Mouse (Mus musculus) liver, postnatal 0 days (tissue): ENCODE results near the gene Dock4. TPM values are rescaled to one million over a fixed set of nuclear protein-coding genes. Genes with fewer than 3 reads are reported as not detected.

Experiments used
- ATAC-seq: fragments of 200-750 bp; cut with Nextera tagmentation; 2 replicates; pipeline ENCODE4 v1.8.0; 2017; ENCODE audit warnings: mild to moderate bottlenecking, moderate library complexity
- DNase-seq: peaks from one replicate; pipeline ENCODE4 v3.0.0-alpha.2; 2016
- H3K27ac ChIP-seq: fragments of 300-500 bp; sonication (generic); 2 replicates; pipeline ENCODE4 v1.5.1; 2014; ENCODE audit warnings: antibody characterized with exemption, moderate library complexity, mild to moderate bottlenecking, low read depth
- H3K27me3 ChIP-seq: fragments of 300-500 bp; sonication (generic); 2 replicates; pipeline ENCODE4 v1.6.1; 2014; ENCODE audit warnings: low read length, control low read depth, mixed read lengths; ENCODE audit not compliant: insufficient read depth
- H3K36me3 ChIP-seq: fragments of 300-500 bp; sonication (generic); replicated peaks from 2 replicates; pipeline ENCODE4 v1.6.1; 2014; ENCODE audit warnings: mild to moderate bottlenecking, control low read depth, low read length, moderate library complexity, mixed read lengths; ENCODE audit not compliant: insufficient read depth
- H3K4me1 ChIP-seq: fragments of 300-500 bp; sonication (generic); 2 replicates; pipeline ENCODE4 v1.6.1; 2014; ENCODE audit warnings: antibody characterized with exemption, mild to moderate bottlenecking, control low read depth; ENCODE audit not compliant: insufficient read depth
- H3K4me2 ChIP-seq: fragments of 300-500 bp; sonication (generic); 2 replicates; pipeline ENCODE4 v1.6.1; 2014; ENCODE audit warnings: low read depth, mild to moderate bottlenecking, low read length, moderate library complexity, mixed read lengths
- H3K4me3 ChIP-seq: fragments of 300-500 bp; sonication (generic); 2 replicates; pipeline ENCODE4 v1.5.1; 2014; ENCODE audit warnings: low read depth, low read length
- H3K9ac ChIP-seq: fragments of 300-500 bp; sonication (generic); replicated peaks from 2 replicates; pipeline ENCODE4 v1.6.1; 2014; ENCODE audit warnings: mild to moderate bottlenecking, moderate library complexity
- H3K9me3 ChIP-seq: fragments of 300-500 bp; sonication (generic); 2 replicates; pipeline ENCODE4 v1.6.1; 2016; ENCODE audit warnings: mild to moderate bottlenecking, control low read depth, low read length, mixed read lengths
- CTCF ChIP-seq: sonication (generic); IDR thresholded peaks from 2 replicates; pipeline ENCODE4 v1.5.1; 2016; ENCODE audit warnings: antibody characterized with exemption, low read depth
- EP300 ChIP-seq: IDR thresholded peaks from 2 replicates; pipeline ENCODE4 v1.6.1; 2016; ENCODE audit warnings: antibody characterized with exemption, low read depth, mild to moderate bottlenecking
- WGBS: fragments of 180-500 bp; shearing (Covaris S2); extraction: QIAGEN DNeasy Blood & Tissue Kit; methylation state at CpG from one replicate; pipeline ENCODE4 v1.1.7; 2014; ENCODE audit not compliant: insufficient replicate concordance; 5-methylcytosine and 5-hydroxymethylcytosine counted together
- polyA plus RNA-seq: library from polyadenylated mRNA; unstranded; fragments of >200 nt; fragmentation: Nextera tagmentation; extraction: Ambion mirVana; gene quantifications from 2 replicates; pipeline ENCODE4 v1.2.1, GENCODE M21; 2015

Gene Dock4
- polyA plus RNA-seq, 1 experiment from 2014 or later: 1.3 TPM

- Histone ChIP-seq H3K9ac (no peak overlapping the region), H3K36me3 (no peaks in the 10 kb centered on the region), H3K9me3 (no peaks in the 10 kb centered on the region), H3K27me3 (no peaks in the 10 kb centered on the region), H3K4me1 (peaks cover 7% of the 10 kb centered on the region), H3K27ac (no peak overlapping the region), H3K4me2 (no peak overlapping the region), H3K4me3 (no peak overlapping the region)
- DNase-seq (no peak), ATAC-seq (no peak)
- no peak for TF ChIP-seq EP300
- TF ChIP-seq CTCF: no peak
- WGBS: 61% methylated on average over 6 of the region's 6 CpGs
Observed at GRCm38 (mm10) chr12:40538318-40538717, 92.6 kb downstream of the Dock4 start.

DNA sequence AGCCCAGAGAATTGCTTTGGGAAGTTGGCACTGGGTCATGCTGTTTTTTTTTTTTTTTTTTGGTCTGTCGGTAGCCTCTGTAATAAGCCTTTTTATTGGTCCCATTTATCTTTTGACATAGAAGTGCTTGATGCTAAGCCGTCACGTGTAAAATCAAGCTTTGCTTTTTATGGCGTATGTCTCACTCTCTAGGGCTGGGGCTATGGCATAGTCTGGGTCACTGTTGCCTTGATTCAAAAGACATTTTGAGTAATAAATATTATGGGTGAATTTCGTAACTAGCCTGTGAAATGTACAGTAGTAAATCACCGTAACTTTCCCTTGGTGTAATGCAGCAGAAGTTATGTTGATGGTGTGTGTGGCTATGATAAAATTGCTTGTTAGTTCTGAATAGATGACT, 93.0 kb downstream of the Dock4 start:
- no peaks in the 10 kb centered on the region for H3K36me3 ChIP-seq
- 79% methylated on average over 6 of the region's 6 CpGs for WGBS
- ATAC-seq: no peak

GRCm38 (mm10) chr12:40544273-40544672, 98.5 kb downstream of the Dock4 start:
- no peak for DNase-seq
- Histone ChIP-seq H3K9ac (no peak overlapping the region), H3K36me3 (no peaks in the 10 kb centered on the region), H3K9me3 (no peaks in the 10 kb centered on the region), H3K27ac (no peak overlapping the region), H3K4me1 (no peaks in the 10 kb centered on the region), H3K27me3 (no peaks in the 10 kb centered on the region), H3K4me3 (no peak overlapping the region), H3K4me2 (no peak overlapping the region)
- ATAC-seq: no peak
- 73% methylated on average over 3 of the region's 3 CpGs for WGBS
- TF ChIP-seq CTCF (no peak), EP300 (no peak)

More for the DNA sequence above, 93.0 kb downstream of the Dock4 start:
- peaks cover 7% of the 10 kb centered on the region for H3K4me1 ChIP-seq
- DNase-seq: no peak
- H3K27ac ChIP-seq: no peak overlapping the region
- no peak overlapping the region for H3K4me2 ChIP-seq
- TF ChIP-seq EP300 (no peak), CTCF (no peak)
- no peaks in the 10 kb centered on the region for H3K9me3 ChIP-seq
- no peak overlapping the region for H3K4me3 ChIP-seq
- H3K27me3 ChIP-seq: no peaks in the 10 kb centered on the region
- no peak overlapping the region for H3K9ac ChIP-seq

GRCm38 (mm10) chr12:40546827-40547226, 101.1 kb downstream of the Dock4 start:
- Histone ChIP-seq H3K27me3 (no peaks in the 10 kb centered on the region), H3K4me1 (no peaks in the 10 kb centered on the region), H3K4me2 (no peak overlapping the region), H3K4me3 (no peak overlapping the region), H3K9ac (no peak overlapping the region), H3K27ac (no peak overlapping the region), H3K36me3 (no peaks in the 10 kb centered on the region), H3K9me3 (no peaks in the 10 kb centered on the region)
- DNase-seq (no peak), ATAC-seq (no peak)
- TF ChIP-seq CTCF (no peak), EP300 (no peak)
- 62% methylated on average over 5 of the region's 5 CpGs for WGBS

DNA sequence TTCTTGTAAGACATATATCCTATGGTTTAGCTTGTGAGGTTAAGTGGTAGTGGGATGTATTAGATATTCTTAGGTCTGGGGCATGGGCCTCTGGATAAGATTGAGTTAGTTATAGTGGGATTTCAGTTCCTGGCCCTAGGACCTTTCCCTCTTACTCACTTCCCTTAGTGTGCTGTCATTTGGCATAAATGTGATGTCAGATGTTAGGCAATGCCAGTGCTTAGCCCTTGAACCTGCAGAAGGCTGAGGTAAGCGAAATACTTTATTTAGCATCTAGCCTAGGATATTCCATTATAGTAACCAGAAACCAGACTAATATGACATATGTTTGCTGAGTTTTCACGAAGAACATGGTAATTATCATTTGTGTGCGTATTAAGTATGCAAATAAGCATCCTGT, 105.6 kb downstream of the Dock4 start:
- DNase-seq (no peak), ATAC-seq (no peak)
- Histone ChIP-seq H3K4me1 (no peaks in the 10 kb centered on the region), H3K4me2 (no peak overlapping the region), H3K9me3 (no peaks in the 10 kb centered on the region), H3K27me3 (no peaks in the 10 kb centered on the region), H3K9ac (no peak overlapping the region), H3K4me3 (no peak overlapping the region), H3K36me3 (no peaks in the 10 kb centered on the region), H3K27ac (no peak overlapping the region)
- no peak for TF ChIP-seq CTCF
- TF ChIP-seq EP300: no peak
- 81% methylated on average over 3 of the region's 3 CpGs for WGBS

DNA sequence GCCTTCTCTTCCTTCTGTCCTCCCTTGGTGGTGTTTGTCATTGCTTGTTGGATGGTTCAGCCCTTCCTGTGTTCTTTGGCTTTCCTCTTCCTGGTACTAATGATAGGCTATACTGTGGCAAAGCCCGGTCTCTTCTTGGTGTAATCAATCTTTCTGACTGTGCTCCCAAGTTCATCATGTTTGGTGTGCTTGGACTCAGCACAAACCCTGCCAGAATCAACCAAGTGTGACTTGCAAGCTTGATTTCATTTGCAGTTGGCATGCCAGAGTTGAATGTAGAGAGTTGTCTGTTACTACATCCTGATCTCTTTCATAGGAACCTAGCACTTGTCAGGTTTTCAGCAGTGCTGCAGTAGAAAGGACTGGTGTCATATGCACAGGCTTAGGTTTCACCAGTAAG, 106.4 kb downstream of the Dock4 start:
- Histone ChIP-seq H3K27me3 (no peaks in the 10 kb centered on the region), H3K36me3 (no peaks in the 10 kb centered on the region), H3K4me2 (no peak overlapping the region), H3K9ac (no peak overlapping the region), H3K4me3 (no peak overlapping the region), H3K9me3 (no peaks in the 10 kb centered on the region), H3K4me1 (no peaks in the 10 kb centered on the region), H3K27ac (no peak overlapping the region)
- ATAC-seq (no peak), DNase-seq (no peak)
- 44% methylated on average over 1 of the region's 1 CpGs for WGBS
- TF ChIP-seq EP300 (no peak), CTCF (no peak)

DNA sequence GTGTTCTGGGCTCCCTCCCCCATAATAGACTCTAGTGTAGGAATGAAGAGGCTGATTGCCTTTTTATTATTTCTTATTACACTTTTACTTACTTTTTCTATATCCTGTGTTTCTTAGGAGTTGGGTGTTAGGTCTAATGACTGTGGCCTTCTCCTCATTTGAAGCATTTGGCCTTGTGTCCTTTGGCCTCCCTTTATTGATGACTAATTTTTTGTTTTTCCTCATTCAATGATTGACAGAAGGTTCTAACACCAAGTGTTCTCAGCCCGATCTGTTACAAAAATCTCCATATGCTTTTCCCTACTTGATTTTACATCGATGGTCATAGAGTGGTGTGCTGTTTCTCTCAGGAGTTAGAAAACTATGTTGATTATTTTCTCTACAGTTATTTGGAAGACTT, 108.2 kb downstream of the Dock4 start:
- no peaks in the 10 kb centered on the region for H3K9me3 ChIP-seq
- peak; percentile 62; the same call in 1 of the 2 replicates for ATAC-seq

More for the DNA sequence above, 108.2 kb downstream of the Dock4 start:
- no peaks in the 10 kb centered on the region for H3K27me3 ChIP-seq
- H3K4me1 ChIP-seq: no peaks in the 10 kb centered on the region
- H3K27ac ChIP-seq: 0 out of 2 replicates have a peak overlapping the region, but pooled peaks have one; percentile 2
- H3K4me2 ChIP-seq: no peak overlapping the region
- no peak for TF ChIP-seq CTCF
- TF ChIP-seq EP300: no peak
- 65% methylated on average over 2 of the region's 2 CpGs for WGBS
- H3K36me3 ChIP-seq: no peaks in the 10 kb centered on the region
- no peak overlapping the region for H3K9ac ChIP-seq
- H3K4me3 ChIP-seq: no peak overlapping the region
- no peak for DNase-seq
